Mouse (Mus musculus): ENCODE data around the gene Mmp14.

GRCm38 (mm10) chr14:54441365-54441764 is 10.0 kb downstream of the Mmp14 start:
- TF ChIP-seq TAL1 (IDR thresholded peaks at IDR 0.05; ENCODE audit: low read length) (no peak), GATA1 (IDR thresholded peaks at IDR 0.05; ENCODE audit: low read length) (no peak)

All from erythroblast, embryonic 14.5 days (primary cell).